Mouse (Mus musculus): ENCODE results near the gene Palm. TPM values are rescaled to one million over a fixed set of nuclear protein-coding genes. Genes with fewer than 3 reads are reported as not detected.
A peak's percentile ranks its signal among the peaks of the same experiment; 100 is the strongest.

The Palm gene
- polyA plus RNA-seq, 1 experiment from 2014 or later = 27.6 TPM

DNA sequence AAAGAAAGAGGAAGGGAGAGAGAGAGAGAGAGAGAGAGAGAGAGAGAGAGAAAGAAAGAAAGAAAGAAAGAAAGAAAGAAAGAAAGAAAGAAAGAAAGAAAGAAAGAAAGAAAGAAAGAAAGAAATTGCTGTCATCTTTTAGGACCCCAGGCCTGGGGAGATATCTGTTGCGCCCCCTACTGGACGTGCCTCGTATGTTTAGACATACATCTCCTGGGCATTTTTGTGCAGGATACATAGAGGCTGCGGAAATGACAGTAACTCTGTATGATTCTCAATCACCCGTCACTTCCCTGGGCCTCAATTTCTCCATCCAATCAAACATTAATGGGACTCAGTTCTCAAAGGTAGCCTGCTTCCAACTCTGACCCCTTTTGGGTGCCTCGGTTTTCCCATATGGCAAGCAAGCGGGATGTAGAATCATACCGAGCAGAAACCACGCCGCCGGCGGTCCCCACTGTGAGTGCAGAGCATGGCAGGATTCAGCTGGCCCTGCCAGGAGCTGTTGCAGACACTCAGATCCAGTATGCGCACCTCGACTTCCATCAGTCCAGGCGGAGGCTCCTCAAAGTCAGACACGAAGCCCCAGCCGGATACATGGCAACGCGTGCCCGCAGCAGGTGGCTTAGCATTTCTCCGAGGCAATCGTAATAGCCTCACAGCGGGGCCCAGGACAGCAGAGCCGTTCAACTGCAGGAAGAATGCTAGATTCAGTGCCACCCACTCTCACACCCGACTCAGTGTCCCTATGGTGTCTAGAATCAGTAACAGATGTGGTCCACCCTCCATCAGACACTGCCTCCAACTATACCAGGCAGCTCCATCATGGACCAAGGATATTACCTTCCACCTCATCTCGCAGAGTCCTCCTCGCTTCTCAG is 9.2 kb upstream of the Palm start:
- 45% methylated on average over 27 of the region's 27 CpGs for WGBS
- no peak overlapping the region for H3K4me2 ChIP-seq
- no peak overlapping the region for H3K27ac ChIP-seq (ENCODE audit: low read depth, low read length)
- H3K4me3 ChIP-seq (ENCODE audit: low read depth, low read length) = no peak overlapping the region
- ATAC-seq (replicated peaks; ENCODE audit: low FRiP score) = no peak
- peaks cover 13% of the 10 kb centered on the region for H3K4me1 ChIP-seq (replicated peaks; ENCODE audit: control insufficient read depth, insufficient read depth, low read length)
- H3K9ac ChIP-seq (ENCODE audit: low read depth, low read length) = no peak overlapping the region
- no peaks in the 10 kb centered on the region for H3K36me3 ChIP-seq (ENCODE audit: control insufficient read depth, insufficient read depth, low read length)
- H3K27me3 ChIP-seq (replicated peaks; ENCODE audit: control insufficient read depth, insufficient read depth, low read length) = peaks cover 19% of the 10 kb centered on the region
- no peaks in the 10 kb centered on the region for H3K9me3 ChIP-seq (ENCODE audit: control insufficient read depth, low read length)
- no peak for DNase-seq (ENCODE audit: low spot score)

DNA sequence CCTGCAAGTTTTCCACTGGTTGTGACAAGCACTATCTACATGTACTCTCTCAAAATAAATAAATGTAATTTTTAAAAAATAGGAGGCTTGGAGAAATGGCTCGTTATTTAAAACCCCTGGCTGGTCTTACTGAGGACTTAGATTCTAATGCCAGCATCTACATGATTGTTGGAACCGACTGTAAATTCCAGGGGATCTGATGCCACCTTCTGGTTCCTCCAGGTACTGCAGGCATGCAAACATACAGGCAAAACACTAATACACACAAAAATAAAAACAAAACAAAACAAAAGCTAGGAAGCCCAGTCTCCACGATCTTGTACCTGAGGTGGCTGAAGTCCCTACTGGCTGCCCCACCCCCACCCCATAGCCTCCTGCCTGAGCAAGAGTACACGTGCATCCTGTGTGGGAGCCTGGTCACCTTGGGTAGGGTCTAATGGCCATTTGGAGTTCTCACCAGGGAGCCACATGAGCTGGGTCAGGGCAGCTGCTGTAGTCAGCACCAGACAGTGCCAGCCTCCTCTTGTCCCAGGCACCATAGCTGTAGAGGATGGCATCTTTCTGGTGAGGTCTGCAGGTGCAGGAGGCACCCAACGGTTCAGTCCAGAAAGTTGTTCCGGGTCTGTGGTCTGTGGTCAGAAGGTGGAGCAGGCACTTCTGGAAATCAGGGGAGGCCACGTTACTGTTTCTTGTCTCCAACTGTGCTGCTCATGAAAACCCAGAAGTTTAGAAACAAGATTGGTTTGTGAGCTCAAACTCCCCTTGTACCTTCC is 4.8 kb upstream of the Palm start:
- H3K4me1 ChIP-seq (replicated peaks; ENCODE audit: control insufficient read depth, insufficient read depth, low read length) = peaks cover 9% of the 10 kb centered on the region
- H3K27me3 ChIP-seq (replicated peaks; ENCODE audit: control insufficient read depth, insufficient read depth, low read length) = peaks cover 8% of the 10 kb centered on the region
- H3K4me3 ChIP-seq (ENCODE audit: low read depth, low read length) = no peak overlapping the region
- ATAC-seq (replicated peaks; ENCODE audit: low FRiP score) = no peak
- H3K9ac ChIP-seq (ENCODE audit: low read depth, low read length) = no peak overlapping the region
- H3K4me2 ChIP-seq = peak overlapping the region; percentile 9; the same call in 1 of the 2 replicates
- 27% methylated on average over 7 of the region's 7 CpGs for WGBS
- DNase-seq (ENCODE audit: low spot score) = no peak
- H3K9me3 ChIP-seq (ENCODE audit: control insufficient read depth, low read length) = no peaks in the 10 kb centered on the region
- no peaks in the 10 kb centered on the region for H3K36me3 ChIP-seq (ENCODE audit: control insufficient read depth, insufficient read depth, low read length)
- H3K27ac ChIP-seq (ENCODE audit: low read depth, low read length) = no peak overlapping the region

DNA sequence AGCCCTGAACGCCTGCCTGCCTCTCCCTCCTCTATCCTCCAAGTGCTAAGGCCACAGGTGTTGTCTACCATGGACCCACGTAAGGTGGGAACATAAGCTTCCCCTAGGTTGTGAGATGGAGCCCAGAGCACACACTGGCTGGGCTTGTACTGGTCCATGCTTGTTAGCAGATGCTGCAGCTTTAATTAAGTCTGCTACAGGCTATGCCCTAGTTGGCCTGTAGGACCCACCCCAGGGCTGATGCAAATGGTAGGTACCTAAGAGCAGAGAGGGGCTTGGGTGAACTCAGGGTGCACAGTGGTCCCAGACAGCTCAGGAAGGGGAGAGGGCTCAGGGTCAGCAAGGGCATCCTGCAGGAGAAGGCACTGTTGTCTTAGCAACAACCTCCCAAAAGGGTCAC is 3.8 kb upstream of the Palm start:
- peaks cover 16% of the 10 kb centered on the region for H3K4me1 ChIP-seq (replicated peaks; ENCODE audit: control insufficient read depth, insufficient read depth, low read length)
- ATAC-seq (replicated peaks; ENCODE audit: low FRiP score) (no peak), DNase-seq (ENCODE audit: low spot score) (no peak)
- no peak overlapping the region for H3K4me3 ChIP-seq (ENCODE audit: low read depth, low read length)
- no peaks in the 10 kb centered on the region for H3K9me3 ChIP-seq (ENCODE audit: control insufficient read depth, low read length)
- H3K27ac ChIP-seq (ENCODE audit: low read depth, low read length) = no peak overlapping the region
- H3K4me2 ChIP-seq = no peak overlapping the region
- WGBS = 59% methylated on average over 2 of the region's 2 CpGs
- no peaks in the 10 kb centered on the region for H3K36me3 ChIP-seq (ENCODE audit: control insufficient read depth, insufficient read depth, low read length)
- no peak overlapping the region for H3K9ac ChIP-seq (ENCODE audit: low read depth, low read length)
- H3K27me3 ChIP-seq (replicated peaks; ENCODE audit: control insufficient read depth, insufficient read depth, low read length) = peaks cover 4% of the 10 kb centered on the region

GRCm38 (mm10) chr10:79790861-79791260 is 2.5 kb upstream of the Palm start, which contains the start of gene Prss57:
Gene Prss57, minus strand, starts transcription at chr10:79790961.
- 72% methylated on average over 4 of the region's 4 CpGs for WGBS
- ATAC-seq (replicated peaks; ENCODE audit: low FRiP score) = no peak
- Histone ChIP-seq H3K4me2 (no peak within 1 kb of the TSS), H3K9me3 (ENCODE audit: control insufficient read depth, low read length) (no peaks in the 10 kb centered on the region), H3K27ac (ENCODE audit: low read depth, low read length) (no peak within 1 kb of the TSS), H3K27me3 (replicated peaks; ENCODE audit: control insufficient read depth, insufficient read depth, low read length) (no peaks in the 10 kb centered on the region), H3K36me3 (ENCODE audit: control insufficient read depth, insufficient read depth, low read length) (no peaks in the 10 kb centered on the region), H3K4me1 (replicated peaks; ENCODE audit: control insufficient read depth, insufficient read depth, low read length) (peaks cover 20% of the 10 kb centered on the region), H3K4me3 (ENCODE audit: low read depth, low read length) (no peak within 1 kb of the TSS), H3K9ac (ENCODE audit: low read depth, low read length) (no peak within 1 kb of the TSS)
- DNase-seq (ENCODE audit: low spot score) = no peak

GRCm38 (mm10) chr10:79792339-79793040 is 882 bp upstream of the Palm start:
- DNase-seq (ENCODE audit: low spot score) (no peak), ATAC-seq (replicated peaks; ENCODE audit: low FRiP score) (no peak)
- no peak overlapping the region for H3K4me3 ChIP-seq (ENCODE audit: low read depth, low read length)
- no peaks in the 10 kb centered on the region for H3K9me3 ChIP-seq (ENCODE audit: control insufficient read depth, low read length)
- H3K27me3 ChIP-seq (replicated peaks; ENCODE audit: control insufficient read depth, insufficient read depth, low read length) = no peaks in the 10 kb centered on the region
- no peak overlapping the region for H3K4me2 ChIP-seq
- peaks cover 23% of the 10 kb centered on the region for H3K4me1 ChIP-seq (replicated peaks; ENCODE audit: control insufficient read depth, insufficient read depth, low read length)
- H3K36me3 ChIP-seq (ENCODE audit: control insufficient read depth, insufficient read depth, low read length) = no peaks in the 10 kb centered on the region
- H3K9ac ChIP-seq (ENCODE audit: low read depth, low read length) = no peak overlapping the region
- H3K27ac ChIP-seq (ENCODE audit: low read depth, low read length) = no peak overlapping the region
- 64% methylated on average over 5 of the region's 5 CpGs for WGBS

DNA sequence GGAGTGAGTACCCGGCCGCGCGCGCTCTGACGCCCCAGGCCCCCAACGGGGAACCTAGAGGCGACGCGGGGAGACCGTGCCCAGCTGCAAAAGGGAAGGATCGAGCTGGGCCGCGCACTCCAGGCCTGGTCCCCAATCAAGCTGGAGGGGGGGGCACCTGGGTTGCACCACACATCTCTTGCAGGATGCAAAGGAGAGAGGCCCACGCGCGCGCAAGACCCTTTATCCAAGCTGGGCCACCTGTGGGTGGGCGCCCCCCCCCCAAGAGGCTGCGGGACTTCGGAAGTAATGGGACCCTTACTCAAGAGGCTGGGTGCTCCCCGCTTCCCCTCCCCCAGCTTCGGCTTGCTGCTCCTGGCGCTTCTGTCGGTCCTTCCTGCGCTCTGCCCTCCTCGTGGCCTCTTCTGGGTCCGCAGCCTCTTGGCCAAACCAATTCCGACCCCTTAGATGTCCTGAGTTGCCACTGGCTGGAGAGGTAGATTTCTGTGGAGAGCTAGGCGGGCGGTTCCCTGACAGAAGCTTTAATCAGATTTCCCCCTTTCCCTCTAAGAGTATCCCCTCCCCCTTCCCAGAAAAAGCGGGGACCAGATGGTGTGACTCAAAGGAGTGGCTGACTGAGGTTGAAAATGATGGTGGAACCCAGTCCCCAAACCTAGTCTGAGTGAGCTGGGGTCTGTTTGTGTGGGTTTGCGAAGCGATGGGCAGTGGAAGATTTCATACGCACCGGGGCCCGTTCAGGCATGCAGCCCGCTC is 542 bp downstream of the Palm start:
- ATAC-seq (replicated peaks; ENCODE audit: low FRiP score) = no peak
- H3K4me1 ChIP-seq (replicated peaks; ENCODE audit: control insufficient read depth, insufficient read depth, low read length) = peaks cover 19% of the 10 kb centered on the region

GRCm38 (mm10) chr10:79794491-79794931 is 1.1 kb downstream of the Palm start:
- 0 out of 2 replicates have a peak overlapping the region, but pooled peaks have one; percentile 18 for H3K9ac ChIP-seq (ENCODE audit: low read depth, low read length)
- H3K27ac ChIP-seq (ENCODE audit: low read depth, low read length) = no peak overlapping the region
- DNase-seq (ENCODE audit: low spot score) (no peak), ATAC-seq (replicated peaks; ENCODE audit: low FRiP score) (no peak)
- H3K4me1 ChIP-seq (replicated peaks; ENCODE audit: control insufficient read depth, insufficient read depth, low read length) = peaks cover 20% of the 10 kb centered on the region
- peak overlapping the region; percentile 76 for H3K4me3 ChIP-seq (ENCODE audit: low read depth, low read length)
- no peaks in the 10 kb centered on the region for H3K27me3 ChIP-seq (replicated peaks; ENCODE audit: control insufficient read depth, insufficient read depth, low read length)
- WGBS = 24% methylated on average over 10 of the region's 10 CpGs
- H3K4me2 ChIP-seq = peak overlapping the region; percentile 93
- no peaks in the 10 kb centered on the region for H3K9me3 ChIP-seq (ENCODE audit: control insufficient read depth, low read length)
- no peaks in the 10 kb centered on the region for H3K36me3 ChIP-seq (ENCODE audit: control insufficient read depth, insufficient read depth, low read length)

More for the DNA sequence above, 542 bp downstream of the Palm start:
- Histone ChIP-seq H3K9me3 (ENCODE audit: control insufficient read depth, low read length) (no peaks in the 10 kb centered on the region), H3K27ac (ENCODE audit: low read depth, low read length) (peak overlapping the region; percentile 36), H3K4me2 (peak overlapping the region; percentile 93), H3K36me3 (ENCODE audit: control insufficient read depth, insufficient read depth, low read length) (no peaks in the 10 kb centered on the region), H3K4me3 (ENCODE audit: low read depth, low read length) (peak overlapping the region; percentile 76), H3K9ac (ENCODE audit: low read depth, low read length) (peak overlapping the region; percentile 78), H3K27me3 (replicated peaks; ENCODE audit: control insufficient read depth, insufficient read depth, low read length) (no peaks in the 10 kb centered on the region)
- WGBS = 8% methylated on average over 38 of the region's 38 CpGs
- no peak for DNase-seq (ENCODE audit: low spot score)

GRCm38 (mm10) chr10:79795905-79796304 is 2.5 kb downstream of the Palm start:
- WGBS = 89% methylated on average over 3 of the region's 3 CpGs
- H3K27me3 ChIP-seq (replicated peaks; ENCODE audit: control insufficient read depth, insufficient read depth, low read length) = no peaks in the 10 kb centered on the region
- no peak for ATAC-seq (replicated peaks; ENCODE audit: low FRiP score)
- peaks cover 20% of the 10 kb centered on the region for H3K4me1 ChIP-seq (replicated peaks; ENCODE audit: control insufficient read depth, insufficient read depth, low read length)
- no peak overlapping the region for H3K27ac ChIP-seq (ENCODE audit: low read depth, low read length)
- H3K4me2 ChIP-seq = no peak overlapping the region
- no peak overlapping the region for H3K9ac ChIP-seq (ENCODE audit: low read depth, low read length)
- no peaks in the 10 kb centered on the region for H3K9me3 ChIP-seq (ENCODE audit: control insufficient read depth, low read length)
- H3K4me3 ChIP-seq (ENCODE audit: low read depth, low read length) = no peak overlapping the region
- no peak for DNase-seq (ENCODE audit: low spot score)
- H3K36me3 ChIP-seq (ENCODE audit: control insufficient read depth, insufficient read depth, low read length) = no peaks in the 10 kb centered on the region

Data from liver, embryonic 11.5 days (tissue).